Mouse (Mus musculus) midbrain, embryonic 15.5 days (tissue): ENCODE measurements around the gene Kmt5a. TPM values are rescaled to one million over a fixed set of nuclear protein-coding genes. Genes with fewer than 3 reads are reported as not detected.
A peak's percentile ranks its signal among the peaks of the same experiment; 100 is the strongest.

ENCODE experiments used
- ATAC-seq: fragments of 200-750 bp; cut with Nextera tagmentation; replicated peaks from 2 replicates; pipeline ENCODE4 v1.8.0; 2017; ENCODE audit warnings: moderate TSS enrichment
- H3K27ac ChIP-seq: fragments of 300-500 bp; sonication (generic); 2 replicates; pipeline ENCODE4 v1.5.1; 2015; ENCODE audit warnings: mild to moderate bottlenecking, inconsistent platforms
- H3K27me3 ChIP-seq: fragments of 300-500 bp; sonication (generic); replicated peaks from 2 replicates; pipeline ENCODE4 v1.6.1; 2015; ENCODE audit warnings: inconsistent platforms
- H3K36me3 ChIP-seq: fragments of 300-500 bp; sonication (generic); replicated peaks from 2 replicates; pipeline ENCODE4 v1.6.1; 2015; ENCODE audit warnings: inconsistent platforms
- H3K4me1 ChIP-seq: fragments of 300-500 bp; sonication (generic); 2 replicates; pipeline ENCODE4 v1.6.1; 2015; ENCODE audit warnings: inconsistent platforms
- H3K4me2 ChIP-seq: fragments of 300-500 bp; sonication (generic); 2 replicates; pipeline ENCODE4 v1.6.1; 2015; ENCODE audit warnings: inconsistent platforms, mild to moderate bottlenecking, moderate library complexity
- H3K4me3 ChIP-seq: fragments of 300-500 bp; sonication (generic); 2 replicates; pipeline ENCODE4 v1.5.1; 2015; ENCODE audit warnings: mild to moderate bottlenecking, inconsistent platforms
- H3K9ac ChIP-seq: fragments of 300-500 bp; sonication (generic); 2 replicates; pipeline ENCODE4 v1.6.1; 2015; ENCODE audit warnings: mild to moderate bottlenecking, inconsistent platforms
- H3K9me3 ChIP-seq: fragments of 300-500 bp; sonication (generic); 2 replicates; pipeline ENCODE4 v1.6.1; 2016; ENCODE audit warnings: inconsistent platforms
- WGBS: fragments of 180-500 bp; shearing (Covaris S2); methylation state at CpG from one replicate; pipeline ENCODE4 v1.1.7; 2015; ENCODE audit warnings: mixed read lengths; 5-methylcytosine and 5-hydroxymethylcytosine counted together
- polyA plus RNA-seq: library from polyadenylated mRNA; unstranded; fragments of >200 nt; fragmentation: Nextera tagmentation; extraction: Ambion mirVana; gene quantifications from 2 replicates; pipeline ENCODE4 v1.2.1, GENCODE M21; 2015

Kmt5a gene
- polyA plus RNA-seq, 1 experiment from 2014 or later, result 36.4 TPM

- Histone ChIP-seq H3K9ac (no peak overlapping the region), H3K4me1 (no peaks in the 10 kb centered on the region), H3K4me2 (no peak overlapping the region), H3K9me3 (no peaks in the 10 kb centered on the region), H3K27me3 (no peaks in the 10 kb centered on the region), H3K36me3 (no peaks in the 10 kb centered on the region), H3K27ac (no peak overlapping the region), H3K4me3 (no peak overlapping the region)
- ATAC-seq, result peak; percentile 60; the same call in 1 of the 2 replicates
These were observed 7.2 kb upstream of the Kmt5a start for GRCm38 (mm10) chr5:124432398-124433012.

DNA sequence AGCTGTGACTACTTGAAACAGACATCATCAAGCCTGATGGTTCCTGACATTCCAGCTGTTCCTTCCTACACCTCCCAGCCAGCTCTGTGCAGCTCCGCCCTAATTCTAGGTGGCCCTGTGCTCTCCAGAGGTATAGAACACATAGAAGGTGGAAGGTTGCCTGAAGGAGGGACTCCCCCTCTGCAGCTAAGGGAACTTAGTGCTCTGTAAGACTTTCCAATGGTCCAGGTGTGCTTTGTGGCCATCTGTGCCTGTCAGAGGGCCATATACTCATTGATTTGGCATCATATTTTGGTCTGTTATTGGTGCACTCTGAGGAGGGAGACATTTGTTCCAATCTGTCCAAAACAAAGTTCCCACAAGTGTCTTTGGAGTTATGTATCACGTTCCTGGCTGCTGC lies 6.7 kb upstream of the Kmt5a start:
- no peak for ATAC-seq
- Histone ChIP-seq H3K9ac (no peak overlapping the region), H3K9me3 (no peaks in the 10 kb centered on the region), H3K27ac (no peak overlapping the region), H3K27me3 (no peaks in the 10 kb centered on the region), H3K4me2 (no peak overlapping the region), H3K4me3 (no peak overlapping the region), H3K4me1 (no peaks in the 10 kb centered on the region), H3K36me3 (no peaks in the 10 kb centered on the region)
- WGBS, result 76% methylated on average over 2 of the region's 2 CpGs

DNA sequence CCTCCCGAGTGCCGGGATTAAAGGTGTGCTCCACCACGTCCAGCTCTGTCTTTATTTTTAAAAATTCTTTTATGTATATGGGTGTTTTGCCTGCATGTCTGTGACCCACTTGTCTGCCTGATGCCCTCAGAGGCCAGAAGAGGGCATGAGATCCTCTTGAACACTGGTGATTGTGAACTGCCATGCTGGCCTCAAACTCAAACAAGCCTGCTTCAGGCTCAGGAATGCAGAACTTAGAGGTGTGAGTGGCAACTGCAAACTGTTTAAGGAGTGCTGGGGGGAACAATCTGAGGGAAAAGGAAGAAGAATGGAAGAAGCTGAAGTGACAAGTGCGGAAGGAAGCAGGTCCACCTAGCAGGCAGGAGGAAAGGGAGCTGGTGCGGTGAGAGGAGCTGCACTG lies 1.5 kb upstream of the Kmt5a start:
- WGBS, result 94% methylated on average over 5 of the region's 5 CpGs
- Histone ChIP-seq H3K9me3 (no peaks in the 10 kb centered on the region), H3K9ac (no peak overlapping the region), H3K27ac (no peak overlapping the region), H3K4me2 (no peak overlapping the region), H3K27me3 (no peaks in the 10 kb centered on the region), H3K36me3 (no peaks in the 10 kb centered on the region), H3K4me3 (no peak overlapping the region), H3K4me1 (peaks cover 16% of the 10 kb centered on the region)
- ATAC-seq, result no peak

- Histone ChIP-seq H3K27me3 (no peaks in the 10 kb centered on the region), H3K4me1 (peaks cover 16% of the 10 kb centered on the region), H3K4me2 (peak overlapping the region; percentile 100), H3K4me3 (peak overlapping the region; percentile 68; the same call in 1 of the 2 replicates), H3K36me3 (no peaks in the 10 kb centered on the region), H3K9me3 (no peaks in the 10 kb centered on the region), H3K27ac (no peak overlapping the region), H3K9ac (no peak overlapping the region)
- no peak for ATAC-seq
- WGBS, result 66% methylated on average over 5 of the region's 5 CpGs
These were observed 984 bp upstream of the Kmt5a start for GRCm38 (mm10) chr5:124438746-124439145.

DNA sequence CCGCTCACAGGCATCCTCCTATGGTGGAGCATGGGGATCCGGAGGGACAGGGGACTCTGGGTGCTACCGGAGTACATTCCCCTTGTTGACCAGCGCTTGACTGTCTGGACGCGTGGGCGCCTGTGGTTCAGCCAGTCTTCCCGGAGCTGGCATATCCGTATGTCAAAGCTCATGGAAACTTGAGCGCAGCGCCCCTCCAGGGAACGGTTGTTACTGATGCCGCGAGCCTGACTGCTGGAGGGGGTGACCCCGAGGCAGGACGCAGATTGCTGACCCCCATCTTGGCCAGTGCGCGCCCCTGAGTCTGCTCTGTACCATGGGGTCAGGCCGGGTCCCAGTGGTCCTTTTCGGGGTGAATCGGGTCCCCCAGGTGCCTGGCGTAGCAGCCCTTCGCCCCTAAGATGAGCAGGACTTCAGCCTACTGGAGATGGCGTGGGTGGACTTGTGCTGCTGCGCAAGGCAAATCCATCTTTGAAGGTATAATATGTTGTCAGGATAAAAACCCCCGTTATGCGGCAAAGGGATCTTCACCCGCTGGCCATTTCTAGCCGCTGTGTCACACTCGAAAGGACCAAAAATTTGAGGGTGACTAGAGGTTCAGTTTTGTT lies 468 bp downstream of the Kmt5a start:
- H3K9ac ChIP-seq, result peak overlapping the region; percentile 61
- no peak; the same call in 1 of the 2 replicates for ATAC-seq
- no peaks in the 10 kb centered on the region for H3K9me3 ChIP-seq
- under 1% methylated on average over 30 of the region's 30 CpGs for WGBS
- H3K4me2 ChIP-seq, result peak overlapping the region; percentile 100
- H3K4me1 ChIP-seq, result peaks cover 25% of the 10 kb centered on the region
- no peaks in the 10 kb centered on the region for H3K36me3 ChIP-seq
- H3K4me3 ChIP-seq, result peak overlapping the region; percentile 68
- H3K27ac ChIP-seq, result peak overlapping the region; percentile 73
- H3K27me3 ChIP-seq, result no peaks in the 10 kb centered on the region

GRCm38 (mm10) chr5:124442628-124443027 lies 2.9 kb downstream of the Kmt5a start:
- Histone ChIP-seq H3K9ac (no peak overlapping the region), H3K27me3 (no peaks in the 10 kb centered on the region), H3K36me3 (peaks cover 3% of the 10 kb centered on the region; the same call in 1 of the 2 replicates), H3K4me2 (no peak overlapping the region), H3K9me3 (no peaks in the 10 kb centered on the region), H3K4me1 (peaks cover 39% of the 10 kb centered on the region), H3K4me3 (no peak overlapping the region), H3K27ac (no peak overlapping the region)
- 88% methylated on average over 2 of the region's 2 CpGs for WGBS
- ATAC-seq, result no peak

DNA sequence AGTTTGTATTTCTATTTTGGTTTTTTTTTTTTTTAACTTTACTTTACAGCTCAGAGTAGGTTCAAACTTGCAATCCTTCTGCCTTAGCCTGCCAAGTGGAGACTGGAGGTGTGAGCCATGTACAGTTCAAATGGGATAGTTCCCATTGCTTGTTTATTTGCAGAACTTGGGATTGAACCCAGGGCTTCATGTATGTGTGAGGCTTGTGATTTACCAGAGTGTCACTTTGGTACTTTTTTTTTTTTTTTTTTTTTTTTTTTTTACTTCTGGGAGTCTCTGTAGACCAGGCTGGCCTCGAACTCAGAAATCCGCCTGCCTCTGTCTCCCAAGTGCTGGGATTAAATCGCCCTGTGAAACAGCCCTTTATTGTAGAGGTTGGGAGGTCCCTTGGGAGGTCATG lies 4.5 kb downstream of the Kmt5a start:
- Histone ChIP-seq H3K9ac (no peak overlapping the region), H3K27ac (0 out of 2 replicates have a peak overlapping the region, but pooled peaks have one; percentile 81), H3K4me1 (peaks cover 41% of the 10 kb centered on the region), H3K9me3 (no peaks in the 10 kb centered on the region), H3K36me3 (peaks cover 12% of the 10 kb centered on the region; the same call in 1 of the 2 replicates), H3K27me3 (no peaks in the 10 kb centered on the region), H3K4me2 (peak overlapping the region; percentile 94), H3K4me3 (no peak overlapping the region)
- no peak for ATAC-seq
- WGBS, result 68% methylated on average over 3 of the region's 3 CpGs

DNA sequence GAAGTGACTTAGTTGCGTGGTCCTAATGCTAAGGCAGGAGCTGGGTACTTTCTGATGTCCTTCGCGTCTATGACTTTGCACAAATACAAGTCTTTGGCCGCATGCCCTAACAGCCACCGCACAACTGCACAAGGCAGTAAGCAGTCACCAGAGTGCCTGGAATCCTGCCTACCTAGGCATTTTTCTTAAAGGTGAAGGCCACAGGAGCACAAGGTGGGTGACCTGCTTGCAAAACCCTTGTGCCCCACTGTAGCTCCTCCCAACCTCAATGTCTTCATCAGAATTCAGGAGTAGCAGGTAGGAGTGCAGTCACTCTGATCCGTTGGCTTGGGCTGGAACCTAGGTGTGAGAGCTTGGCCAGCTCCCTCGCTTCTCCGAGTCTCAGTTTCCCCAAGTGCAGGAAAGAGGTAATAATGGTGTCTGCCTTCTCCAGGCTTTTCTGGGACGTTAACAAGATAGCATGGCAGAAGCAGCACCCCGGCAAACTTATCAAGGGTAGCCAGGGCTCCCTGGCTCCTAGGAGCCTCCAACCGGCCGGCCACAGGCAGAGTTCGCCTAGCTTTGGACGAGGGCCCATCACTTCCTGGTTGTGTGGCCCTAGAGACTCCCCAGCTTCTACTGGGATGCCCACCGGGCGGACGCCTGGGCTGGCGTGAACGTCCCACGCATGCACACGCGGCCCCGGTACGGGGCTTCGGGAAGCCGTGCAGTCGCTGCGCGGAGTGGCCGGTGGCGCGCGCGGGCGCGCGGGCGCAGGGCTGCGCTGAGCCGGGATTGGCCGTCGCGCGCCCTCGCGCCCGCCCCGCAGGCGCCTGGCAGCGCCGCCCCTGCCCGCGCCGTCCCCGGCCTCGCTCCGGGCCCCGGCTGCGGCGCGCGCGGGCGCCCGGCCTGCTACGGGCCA lies 5.2 kb downstream of the Kmt5a start:
- Histone ChIP-seq H3K27ac (peak overlapping the region; percentile 81), H3K4me2 (peak overlapping the region; percentile 94), H3K36me3 (peaks cover 12% of the 10 kb centered on the region; the same call in 1 of the 2 replicates), H3K9me3 (no peaks in the 10 kb centered on the region), H3K4me1 (peaks cover 42% of the 10 kb centered on the region), H3K27me3 (no peaks in the 10 kb centered on the region), H3K9ac (peak overlapping the region; percentile 93), H3K4me3 (peak overlapping the region; percentile 91)
- ATAC-seq, result peak; percentile 92
- WGBS, result 6% methylated on average over 58 of the region's 66 CpGs

- ATAC-seq, result peak; percentile 70
- Histone ChIP-seq H3K36me3 (peaks cover 20% of the 10 kb centered on the region; the same call in 1 of the 2 replicates), H3K4me1 (peaks cover 33% of the 10 kb centered on the region), H3K4me2 (peak overlapping the region; percentile 94), H3K4me3 (peak overlapping the region; percentile 91), H3K27me3 (no peaks in the 10 kb centered on the region), H3K9me3 (no peaks in the 10 kb centered on the region), H3K9ac (peak overlapping the region; percentile 93), H3K27ac (peak overlapping the region; percentile 81)
- under 1% methylated on average over 48 of the region's 77 CpGs for WGBS
These were observed 6.0 kb downstream of the Kmt5a start for GRCm38 (mm10) chr5:124445621-124446293.

GRCm38 (mm10) chr5:124446301-124446881 lies 6.7 kb downstream of the Kmt5a start:
- 2% methylated on average over 15 of the region's 15 CpGs for WGBS

GRCm38 (mm10) chr5:124449494-124449893 lies 9.8 kb downstream of the Kmt5a start:
- H3K4me2 ChIP-seq, result no peak overlapping the region
- H3K27ac ChIP-seq, result no peak overlapping the region
- 72% methylated on average over 6 of the region's 6 CpGs for WGBS
- no peaks in the 10 kb centered on the region for H3K9me3 ChIP-seq
- H3K4me1 ChIP-seq, result peaks cover 29% of the 10 kb centered on the region
- no peak overlapping the region for H3K9ac ChIP-seq
- no peaks in the 10 kb centered on the region for H3K27me3 ChIP-seq
- peaks cover 33% of the 10 kb centered on the region; the same call in 1 of the 2 replicates for H3K36me3 ChIP-seq
- H3K4me3 ChIP-seq, result no peak overlapping the region
- no peak for ATAC-seq

More at GRCm38 (mm10) chr5:124446301-124446881, 6.7 kb downstream of the Kmt5a start:
- H3K27me3 ChIP-seq, result no peaks in the 10 kb centered on the region
- H3K4me3 ChIP-seq, result peak overlapping the region; percentile 91
- H3K36me3 ChIP-seq, result peaks cover 20% of the 10 kb centered on the region; the same call in 1 of the 2 replicates
- ATAC-seq, result no peak
- no peaks in the 10 kb centered on the region for H3K9me3 ChIP-seq
- peaks cover 32% of the 10 kb centered on the region for H3K4me1 ChIP-seq
- peak overlapping the region; percentile 94 for H3K4me2 ChIP-seq
- H3K9ac ChIP-seq, result peak overlapping the region; percentile 93
- H3K27ac ChIP-seq, result no peak overlapping the region
